Mouse (Mus musculus): ENCODE measurements around the gene Slc17a7. TPM values are rescaled to one million over a fixed set of nuclear protein-coding genes. Genes with fewer than 3 reads are reported as not detected.

Slc17a7 gene
- polyA plus RNA-seq, 1 experiment from 2014 or later, result 1.1 TPM

DNA sequence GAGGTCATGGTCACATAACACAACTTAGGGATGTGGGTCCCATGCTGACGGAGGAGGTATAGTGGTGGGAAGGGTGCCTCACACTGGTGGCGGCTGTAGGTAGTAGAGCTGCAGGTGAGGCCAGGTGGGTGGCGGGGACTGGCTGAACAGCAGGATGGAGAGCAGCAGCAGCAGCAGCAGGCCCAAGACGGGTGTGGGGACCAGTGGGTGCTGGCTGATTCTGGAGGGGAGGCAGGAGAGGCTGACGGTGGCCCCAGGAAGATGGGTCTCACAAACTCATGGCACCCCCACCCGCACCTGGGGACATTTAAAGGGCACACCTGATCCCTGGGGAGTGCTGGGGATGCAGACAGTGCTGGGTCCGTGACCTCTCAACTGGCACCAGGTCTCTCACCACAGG lies 19.9 kb downstream of the Slc17a7 start:
- H3K27me3 ChIP-seq (ENCODE audit: control insufficient read depth, insufficient read depth, low read depth, low read length), result peaks cover 58% of the 10 kb centered on the region
- no peak overlapping the region for H3K4me3 ChIP-seq (ENCODE audit: low read depth, low read length)
- no peak overlapping the region for H3K27ac ChIP-seq (ENCODE audit: low read length)
- no peaks in the 10 kb centered on the region for H3K36me3 ChIP-seq (ENCODE audit: control insufficient read depth, insufficient read depth, low read length)
- H3K9me3 ChIP-seq (replicated peaks; ENCODE audit: control insufficient read depth, low read length, poor library complexity, severe bottlenecking), result no peaks in the 10 kb centered on the region
- H3K9ac ChIP-seq (ENCODE audit: low read depth, low read length), result no peak overlapping the region
- no peak overlapping the region for H3K4me2 ChIP-seq (ENCODE audit: low read length)
- H3K4me1 ChIP-seq (ENCODE audit: control insufficient read depth, insufficient read depth, low read length), result peaks cover 14% of the 10 kb centered on the region
- ATAC-seq, result no peak
- 63% methylated on average over 7 of the region's 7 CpGs for WGBS

GRCm38 (mm10) chr7:45185921-45186320 lies 22.2 kb downstream of the Slc17a7 start:
- ATAC-seq, result no peak
- no peaks in the 10 kb centered on the region for H3K36me3 ChIP-seq (ENCODE audit: control insufficient read depth, insufficient read depth, low read length)
- no peaks in the 10 kb centered on the region for H3K9me3 ChIP-seq (replicated peaks; ENCODE audit: control insufficient read depth, low read length, poor library complexity, severe bottlenecking)
- no peak overlapping the region for H3K9ac ChIP-seq (ENCODE audit: low read depth, low read length)
- H3K4me3 ChIP-seq (ENCODE audit: low read depth, low read length), result no peak overlapping the region
- 63% methylated on average over 7 of the region's 7 CpGs for WGBS
- H3K27ac ChIP-seq (ENCODE audit: low read length), result no peak overlapping the region
- peaks cover 36% of the 10 kb centered on the region for H3K27me3 ChIP-seq (ENCODE audit: control insufficient read depth, insufficient read depth, low read depth, low read length)
- no peak overlapping the region for H3K4me2 ChIP-seq (ENCODE audit: low read length)
- H3K4me1 ChIP-seq (ENCODE audit: control insufficient read depth, insufficient read depth, low read length), result peaks cover 14% of the 10 kb centered on the region

DNA sequence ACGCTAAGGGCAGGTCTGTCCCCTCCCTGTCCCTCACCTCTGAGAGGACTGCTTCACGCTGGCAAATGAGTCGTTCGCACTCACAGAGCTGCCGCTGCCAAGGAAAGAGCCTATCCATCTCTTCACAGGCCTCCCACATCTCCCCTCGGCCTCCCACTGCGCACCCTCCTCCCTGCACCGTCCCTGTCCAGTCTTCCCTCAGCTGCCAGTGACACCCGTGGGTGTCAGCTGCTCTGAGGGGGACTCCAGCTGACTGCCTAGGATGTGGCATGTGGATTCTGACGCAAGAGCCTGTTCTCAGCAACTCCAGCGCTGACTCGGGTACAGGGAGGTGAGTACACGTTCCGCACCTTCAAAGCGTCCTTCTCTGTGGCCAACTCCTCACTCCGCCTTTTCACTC lies 25.9 kb downstream of the Slc17a7 start:
- Histone ChIP-seq H3K4me2 (ENCODE audit: low read length) (no peak overlapping the region), H3K4me3 (ENCODE audit: low read depth, low read length) (no peak overlapping the region), H3K27me3 (ENCODE audit: control insufficient read depth, insufficient read depth, low read depth, low read length) (peaks cover 3% of the 10 kb centered on the region; the same call in 1 of the 2 replicates), H3K9ac (ENCODE audit: low read depth, low read length) (no peak overlapping the region), H3K4me1 (ENCODE audit: control insufficient read depth, insufficient read depth, low read length) (no peaks in the 10 kb centered on the region), H3K27ac (ENCODE audit: low read length) (no peak overlapping the region), H3K36me3 (ENCODE audit: control insufficient read depth, insufficient read depth, low read length) (no peaks in the 10 kb centered on the region), H3K9me3 (replicated peaks; ENCODE audit: control insufficient read depth, low read length, poor library complexity, severe bottlenecking) (no peaks in the 10 kb centered on the region)
- no peak for ATAC-seq
- WGBS, result 60% methylated on average over 16 of the region's 16 CpGs

DNA sequence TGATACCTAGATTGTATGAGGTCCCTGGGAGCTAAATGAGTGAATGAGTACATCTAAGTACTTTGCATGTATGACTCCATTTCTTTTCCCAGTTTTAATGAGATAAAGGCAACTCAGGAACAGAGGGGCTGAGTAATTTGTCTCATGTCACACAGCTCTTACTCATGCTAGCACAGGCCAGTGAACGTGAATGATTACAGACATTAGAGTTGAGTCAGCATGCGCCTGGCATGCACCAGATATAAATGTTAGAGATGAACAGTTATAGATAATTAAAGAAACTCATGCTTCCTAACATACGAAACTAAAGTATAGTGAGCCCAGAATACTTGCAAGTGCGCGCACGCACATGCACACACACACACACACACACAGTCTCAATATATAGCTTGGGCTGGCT lies 26.4 kb downstream of the Slc17a7 start:
- H3K4me3 ChIP-seq (ENCODE audit: low read depth, low read length), result no peak overlapping the region
- WGBS, result 89% methylated on average over 6 of the region's 6 CpGs
- no peaks in the 10 kb centered on the region for H3K36me3 ChIP-seq (ENCODE audit: control insufficient read depth, insufficient read depth, low read length)
- H3K27ac ChIP-seq (ENCODE audit: low read length), result no peak overlapping the region
- H3K4me2 ChIP-seq (ENCODE audit: low read length), result no peak overlapping the region
- no peak for ATAC-seq
- H3K9me3 ChIP-seq (replicated peaks; ENCODE audit: control insufficient read depth, low read length, poor library complexity, severe bottlenecking), result no peaks in the 10 kb centered on the region
- no peaks in the 10 kb centered on the region for H3K4me1 ChIP-seq (ENCODE audit: control insufficient read depth, insufficient read depth, low read length)
- peaks cover 3% of the 10 kb centered on the region; the same call in 1 of the 2 replicates for H3K27me3 ChIP-seq (ENCODE audit: control insufficient read depth, insufficient read depth, low read depth, low read length)
- H3K9ac ChIP-seq (ENCODE audit: low read depth, low read length), result no peak overlapping the region

GRCm38 (mm10) chr7:45191161-45191560 lies 27.4 kb downstream of the Slc17a7 start:
- 81% methylated on average over 2 of the region's 2 CpGs for WGBS

GRCm38 (mm10) chr7:45191803-45192363 lies 28.1 kb downstream of the Slc17a7 start:
- H3K27ac ChIP-seq (ENCODE audit: low read length), result no peak overlapping the region
- H3K9ac ChIP-seq (ENCODE audit: low read depth, low read length), result no peak overlapping the region
- H3K4me1 ChIP-seq (ENCODE audit: control insufficient read depth, insufficient read depth, low read length), result no peaks in the 10 kb centered on the region
- H3K36me3 ChIP-seq (ENCODE audit: control insufficient read depth, insufficient read depth, low read length), result no peaks in the 10 kb centered on the region
- ATAC-seq, result no peak
- no peak overlapping the region for H3K4me2 ChIP-seq (ENCODE audit: low read length)
- no peak overlapping the region for H3K4me3 ChIP-seq (ENCODE audit: low read depth, low read length)
- peaks cover 3% of the 10 kb centered on the region; the same call in 1 of the 2 replicates for H3K27me3 ChIP-seq (ENCODE audit: control insufficient read depth, insufficient read depth, low read depth, low read length)
- 28% methylated on average over 8 of the region's 8 CpGs for WGBS
- H3K9me3 ChIP-seq (replicated peaks; ENCODE audit: control insufficient read depth, low read length, poor library complexity, severe bottlenecking), result no peaks in the 10 kb centered on the region

More at GRCm38 (mm10) chr7:45191161-45191560, 27.4 kb downstream of the Slc17a7 start:
- Histone ChIP-seq H3K27ac (ENCODE audit: low read length) (no peak overlapping the region), H3K9ac (ENCODE audit: low read depth, low read length) (no peak overlapping the region), H3K4me1 (ENCODE audit: control insufficient read depth, insufficient read depth, low read length) (no peaks in the 10 kb centered on the region), H3K4me3 (ENCODE audit: low read depth, low read length) (no peak overlapping the region), H3K4me2 (ENCODE audit: low read length) (no peak overlapping the region), H3K36me3 (ENCODE audit: control insufficient read depth, insufficient read depth, low read length) (no peaks in the 10 kb centered on the region), H3K9me3 (replicated peaks; ENCODE audit: control insufficient read depth, low read length, poor library complexity, severe bottlenecking) (no peaks in the 10 kb centered on the region), H3K27me3 (ENCODE audit: control insufficient read depth, insufficient read depth, low read depth, low read length) (peaks cover 3% of the 10 kb centered on the region; the same call in 1 of the 2 replicates)
- no peak for ATAC-seq

DNA sequence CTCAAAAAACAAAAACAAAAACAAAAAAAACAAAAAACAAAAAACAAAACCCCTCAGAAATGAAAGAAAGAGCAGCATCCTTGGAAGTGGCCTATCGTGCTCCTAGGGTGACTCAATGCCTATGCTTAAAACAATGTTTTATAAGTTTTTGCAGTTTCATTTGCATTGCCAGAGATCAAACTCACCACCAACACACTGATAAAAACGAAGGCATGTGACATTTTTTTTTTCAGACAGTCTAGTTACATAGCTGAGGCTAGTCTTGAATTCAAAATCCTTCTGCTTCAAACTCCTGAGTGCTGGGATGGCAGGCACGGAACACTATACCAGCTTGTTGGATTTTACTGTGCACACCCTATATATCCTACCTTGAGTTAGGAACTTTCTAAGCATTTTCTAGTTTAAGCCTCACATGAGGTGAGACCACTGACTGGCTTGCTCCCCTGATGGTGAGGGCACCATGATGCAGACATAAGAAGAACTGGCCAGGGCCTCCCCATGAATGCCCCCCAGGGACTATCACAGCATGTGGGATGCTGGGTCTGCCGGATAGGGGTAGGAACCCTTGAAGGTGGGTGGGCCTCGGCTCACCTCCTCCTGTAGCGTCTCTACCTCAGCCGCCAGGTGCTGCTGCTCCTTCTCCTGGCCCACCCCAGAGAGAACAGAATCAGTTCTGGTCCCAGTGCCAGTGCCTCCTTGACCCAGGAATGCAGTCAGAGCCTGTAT lies 29.0 kb downstream of the Slc17a7 start:
- Histone ChIP-seq H3K4me1 (ENCODE audit: control insufficient read depth, insufficient read depth, low read length) (no peaks in the 10 kb centered on the region), H3K36me3 (ENCODE audit: control insufficient read depth, insufficient read depth, low read length) (no peaks in the 10 kb centered on the region), H3K9me3 (replicated peaks; ENCODE audit: control insufficient read depth, low read length, poor library complexity, severe bottlenecking) (no peaks in the 10 kb centered on the region), H3K4me2 (ENCODE audit: low read length) (no peak overlapping the region), H3K27me3 (ENCODE audit: control insufficient read depth, insufficient read depth, low read depth, low read length) (peaks cover 1% of the 10 kb centered on the region; the same call in 1 of the 2 replicates), H3K27ac (ENCODE audit: low read length) (no peak overlapping the region), H3K9ac (ENCODE audit: low read depth, low read length) (no peak overlapping the region), H3K4me3 (ENCODE audit: low read depth, low read length) (no peak overlapping the region)
- no peak for ATAC-seq
- 82% methylated on average over 7 of the region's 7 CpGs for WGBS

- ATAC-seq, result no peak
- no peaks in the 10 kb centered on the region for H3K9me3 ChIP-seq (replicated peaks; ENCODE audit: control insufficient read depth, low read length, poor library complexity, severe bottlenecking)
- no peak overlapping the region for H3K4me2 ChIP-seq (ENCODE audit: low read length)
- no peaks in the 10 kb centered on the region for H3K36me3 ChIP-seq (ENCODE audit: control insufficient read depth, insufficient read depth, low read length)
- no peak overlapping the region for H3K4me3 ChIP-seq (ENCODE audit: low read depth, low read length)
- no peaks in the 10 kb centered on the region for H3K27me3 ChIP-seq (ENCODE audit: control insufficient read depth, insufficient read depth, low read depth, low read length)
- H3K9ac ChIP-seq (ENCODE audit: low read depth, low read length), result no peak overlapping the region
- WGBS, result 67% methylated on average over 5 of the region's 5 CpGs
- peaks cover 2% of the 10 kb centered on the region; the same call in 1 of the 2 replicates for H3K4me1 ChIP-seq (ENCODE audit: control insufficient read depth, insufficient read depth, low read length)
- no peak overlapping the region for H3K27ac ChIP-seq (ENCODE audit: low read length)
Measured at GRCm38 (mm10) chr7:45193406-45193805, 29.7 kb downstream of the Slc17a7 start.

Measured in midbrain, embryonic 16.5 days (tissue).